Mouse (Mus musculus) mouse embryonic stem cell (cell line): ENCODE results near the gene Dctn1.

Experiments used
- in situ Hi-C, 2 experiments: fragments of 300-500 bp; cut with MboI; formaldehyde crosslinking; loops; 1 replicate in 1 of 2; 3 replicates in 1 of 2; pipeline ENCODE4 v1.14.3; 2019 to 2020; ENCODE audit warnings: low sequenced_read_pairs in 2 of 2, low pct_unique_long_range_greater_than_20kb in 1 of 2, mixed read lengths in 1 of 2; ENCODE audit not compliant: unreplicated experiment in 1 of 2

The Dctn1 gene

DNA sequence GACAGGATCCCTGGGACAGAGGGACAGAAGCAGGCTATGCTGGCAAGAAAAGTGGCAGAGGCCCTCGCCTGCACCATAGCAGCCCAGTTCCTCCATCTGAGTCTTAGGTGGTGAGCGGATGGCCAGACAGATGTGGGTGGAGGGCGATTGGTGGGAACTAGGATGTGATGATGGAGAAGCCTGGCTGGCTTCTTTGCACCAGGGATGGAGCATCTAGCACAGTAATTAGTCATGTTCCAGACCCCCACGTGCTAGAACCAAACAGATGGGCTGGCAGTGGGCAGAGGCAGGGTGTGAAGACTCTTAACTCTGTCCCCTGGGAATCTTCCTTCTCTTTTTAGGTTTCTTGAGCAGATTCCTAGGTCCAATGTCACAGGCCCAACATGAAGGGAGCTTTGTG lies 37.6 kb downstream of the Dctn1 start:
- in situ Hi-C loops: no loop called here

GRCm38 (mm10) chr6:83205851-83206250 lies 40.1 kb downstream of the Dctn1 start:
- in situ Hi-C loops: no loop called here

- in situ Hi-C loops: no loop called here
Observed at GRCm38 (mm10) chr6:83206321-83206720, 40.6 kb downstream of the Dctn1 start.

DNA sequence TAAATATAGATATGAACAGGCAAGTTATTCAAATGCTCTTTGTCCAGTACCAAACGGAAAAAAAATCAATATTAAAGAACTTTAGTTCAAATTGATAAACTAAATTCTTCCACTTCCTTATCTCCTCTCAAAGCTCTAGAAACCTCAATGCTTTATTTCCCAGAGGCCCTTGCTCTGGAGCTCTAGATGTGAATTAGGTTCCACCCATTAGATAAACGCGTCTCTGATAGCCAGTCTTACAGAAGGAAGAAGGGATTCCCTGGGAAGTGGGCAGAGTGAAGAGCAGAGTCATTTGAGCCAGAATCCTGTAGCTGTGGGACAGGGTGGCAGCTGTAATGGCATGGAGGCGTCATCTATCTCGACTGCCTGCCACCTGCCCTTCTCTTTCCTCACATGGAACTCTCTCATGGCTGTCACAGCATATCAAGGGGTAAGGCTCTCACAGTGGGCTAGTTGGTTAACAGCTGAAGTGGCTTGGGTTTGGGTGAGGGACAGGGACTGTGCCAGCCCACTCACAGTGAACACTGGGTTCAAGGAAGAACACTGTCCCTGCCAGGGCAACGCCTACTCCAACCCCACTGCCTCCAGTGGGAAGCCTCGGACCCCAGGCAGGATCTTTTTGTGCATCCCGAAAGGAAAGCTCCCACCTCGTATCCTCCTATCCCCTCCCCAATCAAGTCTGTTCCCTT lies 41.8 kb downstream of the Dctn1 start:
- in situ Hi-C loops: no loop called here

DNA sequence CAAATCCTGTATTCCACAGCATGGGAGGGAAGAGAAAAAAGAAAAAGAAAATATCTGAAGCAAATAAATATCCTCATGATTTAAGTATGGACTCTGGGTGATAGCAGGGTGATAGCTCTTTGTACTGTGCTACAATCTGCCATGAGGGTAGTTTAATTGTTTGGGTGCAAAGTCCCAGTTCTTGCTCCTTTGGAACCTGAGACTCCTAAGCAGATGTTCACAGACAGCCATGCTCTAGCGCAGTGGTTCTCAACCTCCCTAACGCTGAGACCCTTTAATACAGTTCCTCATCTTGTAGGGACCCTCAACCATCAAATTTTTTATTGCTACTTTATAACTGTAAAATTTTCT lies 42.3 kb downstream of the Dctn1 start:
- in situ Hi-C loops: no loop called here

DNA sequence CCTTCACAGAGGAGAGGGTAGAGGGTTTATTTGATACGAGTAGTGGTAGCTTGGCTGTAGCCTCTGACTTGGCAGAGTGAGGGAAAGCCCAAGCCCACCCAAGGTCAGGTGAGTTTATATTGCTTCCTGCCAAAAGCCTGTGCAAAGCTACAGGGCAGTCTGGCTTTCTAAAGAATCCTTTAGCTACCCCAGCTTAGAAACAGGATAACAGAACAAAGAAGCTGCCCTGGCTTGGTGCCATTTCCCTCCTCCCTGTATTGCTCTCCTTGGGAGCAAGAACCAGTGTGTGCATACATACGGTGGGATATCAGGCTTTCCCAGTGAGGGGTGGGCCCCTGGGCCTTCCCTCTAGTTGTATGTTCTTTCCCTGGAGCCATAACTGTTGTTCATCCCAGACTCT lies 44.8 kb downstream of the Dctn1 start:
- in situ Hi-C loops: loop anchor here (5.0 kb wide), 1 partner anchor 57 kb away; no protein-coding TSS in a partner anchor

DNA sequence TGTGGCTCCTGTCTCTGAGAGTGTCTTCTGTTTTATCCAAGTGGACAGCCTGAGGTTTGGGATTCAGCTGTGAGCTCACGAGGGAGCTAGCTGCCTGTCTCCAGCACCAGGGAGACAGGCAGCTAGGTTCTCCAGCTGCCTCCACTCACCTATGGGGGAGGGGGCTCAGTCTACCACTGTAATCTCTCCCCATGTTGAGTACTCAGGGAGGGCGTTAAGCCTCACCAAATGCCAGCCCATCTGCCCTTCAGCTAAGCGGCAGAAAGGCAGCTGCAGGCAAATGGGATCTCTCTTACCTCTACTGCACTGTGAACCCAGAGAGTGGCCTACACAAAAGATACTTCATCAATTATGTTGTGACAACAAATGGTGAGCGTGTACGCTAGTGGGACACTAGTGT lies 45.8 kb downstream of the Dctn1 start:
- in situ Hi-C loops: loop anchor here (5.0 kb wide), 1 partner anchor 56 kb away; no protein-coding TSS in a partner anchor

DNA sequence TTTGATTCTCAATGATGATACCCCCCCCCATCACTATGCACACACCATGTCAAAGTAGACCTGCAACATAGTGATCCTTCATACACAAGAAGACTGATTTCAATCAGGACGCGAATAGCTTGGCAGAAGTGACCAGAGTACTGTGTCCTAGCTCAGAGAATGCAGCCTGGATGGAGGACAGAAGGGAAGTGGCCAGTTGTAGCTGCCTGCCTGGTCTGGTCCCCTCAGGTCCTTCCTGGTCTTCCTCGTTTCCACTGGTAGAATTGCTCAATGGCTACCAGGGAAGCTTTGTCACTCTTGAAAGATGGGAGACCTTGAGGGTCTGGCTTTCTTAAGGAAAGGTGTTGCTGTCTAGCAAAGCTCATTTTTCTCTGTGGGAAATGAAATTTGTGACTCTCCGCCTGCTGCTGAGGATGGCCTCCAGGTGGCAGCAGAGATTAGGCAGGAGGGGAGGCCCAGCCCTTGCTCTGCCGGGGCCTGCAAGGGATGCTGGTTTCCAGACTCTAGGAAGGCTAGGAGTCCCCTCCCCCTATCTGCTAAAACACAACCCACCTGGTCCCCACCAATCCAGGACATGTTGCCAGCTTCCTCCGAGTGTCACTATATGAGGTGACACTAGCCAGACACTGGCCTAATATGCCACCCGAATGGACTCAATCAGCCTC lies 49.4 kb downstream of the Dctn1 start:
- in situ Hi-C loops: no loop called here

- in situ Hi-C loops: no loop called here
Observed at GRCm38 (mm10) chr6:83219814-83220213, 54.1 kb downstream of the Dctn1 start, which contains the start of gene Slc4a5. Gene Slc4a5, plus strand, starts transcription at chr6:83219828.

GRCm38 (mm10) chr6:83231486-83231885 lies 65.8 kb downstream of the Dctn1 start:
- in situ Hi-C loops: no loop called here

- in situ Hi-C loops: no loop called here
Observed at GRCm38 (mm10) chr6:83233306-83233705, 67.6 kb downstream of the Dctn1 start.

DNA sequence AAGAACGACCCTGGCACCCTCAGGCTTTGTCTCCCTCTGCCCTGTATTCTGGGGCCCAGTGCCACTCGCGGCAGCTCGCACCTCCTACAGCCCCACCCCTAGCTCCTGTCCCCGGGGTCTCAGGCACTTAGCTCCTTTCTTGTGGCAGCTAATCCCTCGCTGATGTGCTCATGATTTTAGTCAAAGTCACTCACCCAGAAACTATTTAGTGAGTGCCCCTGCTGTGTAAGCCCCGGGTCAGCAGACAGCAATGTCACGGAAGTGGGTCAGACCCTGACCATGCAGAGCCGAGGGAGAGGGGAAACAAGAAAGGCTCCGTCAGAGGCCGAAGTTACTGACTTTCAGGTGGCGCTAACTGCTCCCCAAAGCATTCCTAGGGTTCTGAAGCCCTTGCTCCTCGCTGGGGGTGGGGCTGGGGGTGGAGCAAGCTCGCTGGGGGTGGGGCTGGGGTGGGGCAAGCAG lies 68.6 kb downstream of the Dctn1 start:
- in situ Hi-C loops: no loop called here

DNA sequence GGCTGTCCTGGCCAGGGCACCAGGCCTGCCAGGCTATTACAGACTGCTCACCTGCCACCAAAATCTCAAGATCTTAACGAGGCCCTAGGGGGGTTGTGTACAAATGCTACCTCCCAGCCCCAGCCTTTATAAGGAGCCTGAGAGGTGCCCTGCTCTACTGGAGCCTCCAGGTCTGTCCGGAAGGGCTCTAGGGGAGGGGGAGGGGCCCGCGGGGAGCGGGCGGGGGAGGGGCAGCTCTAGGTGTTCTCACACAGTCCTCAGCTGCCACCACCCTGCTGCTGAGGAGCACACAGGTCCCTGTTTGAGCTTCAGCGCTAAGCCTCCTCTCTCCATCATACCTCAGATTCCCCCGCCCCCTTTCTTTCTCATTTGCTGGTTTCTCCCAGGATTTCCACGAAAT lies 71.4 kb downstream of the Dctn1 start:
- in situ Hi-C loops: no loop called here

DNA sequence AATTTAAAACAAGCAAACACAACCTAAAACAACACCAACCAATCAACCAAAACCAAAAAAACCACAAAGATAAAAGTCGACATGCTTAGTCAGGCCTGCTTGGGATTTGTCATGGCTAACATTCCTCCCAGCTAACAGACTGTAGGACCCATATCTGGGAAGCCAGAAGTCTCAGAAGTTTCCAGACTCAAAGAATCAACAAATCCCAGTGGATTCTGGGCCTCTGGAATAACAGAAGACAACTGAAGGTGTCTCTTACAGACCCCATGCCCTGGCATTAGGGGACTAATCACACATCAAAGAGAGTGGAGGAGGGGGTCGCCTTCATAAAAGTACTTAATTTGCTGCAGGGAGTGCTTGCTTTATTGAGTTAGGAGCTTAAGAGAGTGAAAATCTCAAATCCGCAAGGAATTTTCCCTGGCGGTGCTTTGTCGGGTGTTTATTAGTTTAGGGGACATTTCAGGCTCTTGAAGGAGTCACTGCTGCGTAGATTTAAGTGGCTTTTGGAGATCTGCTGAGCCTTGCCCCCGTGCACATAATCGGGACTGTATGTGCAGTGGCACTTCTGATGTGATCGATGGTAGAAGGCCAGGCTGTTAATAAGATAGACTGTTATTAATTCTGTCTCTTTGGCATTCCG lies 78.8 kb downstream of the Dctn1 start:
- in situ Hi-C loops: no loop called here

- in situ Hi-C loops: no loop called here
Observed at GRCm38 (mm10) chr6:83245134-83245533, 79.4 kb downstream of the Dctn1 start.

DNA sequence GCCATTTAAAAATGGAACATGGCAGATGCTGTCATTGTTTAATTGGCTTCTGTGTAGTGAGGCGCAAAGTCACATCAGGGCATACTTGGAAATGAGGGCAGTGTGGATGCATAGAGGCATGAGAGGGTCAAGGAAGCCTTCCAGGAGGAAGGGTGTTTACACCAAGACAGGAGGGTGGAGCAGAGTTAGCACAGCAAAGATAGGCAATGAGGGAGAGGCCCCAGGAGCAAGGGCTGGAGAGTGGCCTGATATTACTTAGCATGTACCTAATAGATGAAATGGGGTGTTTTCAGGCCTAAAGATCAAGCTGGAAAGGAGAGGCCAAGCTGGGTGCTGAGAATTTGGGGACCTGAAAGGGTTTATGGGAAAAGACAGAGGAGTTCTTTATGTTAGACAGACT lies 80.3 kb downstream of the Dctn1 start:
- in situ Hi-C loops: no loop called here

DNA sequence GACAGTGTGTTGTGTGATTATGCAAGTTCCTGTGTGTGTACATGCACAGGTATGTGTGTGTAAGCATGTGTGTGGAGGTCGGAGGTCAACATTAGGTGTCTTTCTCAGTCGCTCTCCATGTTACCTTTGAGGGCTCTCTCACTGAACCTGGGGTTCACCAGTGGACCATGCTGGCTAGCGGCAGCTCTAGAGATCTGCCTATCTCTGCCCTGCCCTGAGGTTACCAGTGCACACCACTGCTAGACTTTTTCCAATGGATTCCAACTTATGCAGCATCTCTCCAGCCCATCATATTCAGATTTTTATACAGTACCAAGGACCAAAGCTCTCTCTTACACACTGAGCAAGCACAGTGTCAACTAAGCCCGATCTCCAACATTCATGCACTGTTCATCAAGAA lies 81.0 kb downstream of the Dctn1 start:
- in situ Hi-C loops: no loop called here

GRCm38 (mm10) chr6:83247153-83247552 lies 81.4 kb downstream of the Dctn1 start:
- in situ Hi-C loops: no loop called here
